Mouse (Mus musculus) adrenal gland, adult 10 weeks (tissue): ENCODE results near the gene Mastl. TPM values are rescaled to one million over a fixed set of nuclear protein-coding genes. Genes with fewer than 3 reads are reported as not detected.

Experiments
- polyA plus RNA-seq: library from polyadenylated mRNA; stranded (reverse); fragments of 350-450 nt; fragmentation: Illumina TruSeq; extraction: RNeasy Lipid Tissue Mini Kit (QIAGEN cat#74804); gene quantifications from one replicate; pipeline ENCODE4 v1.2.3, GENCODE M21; 2014; ENCODE audit warnings: low read depth, low replicate concordance

The Mastl gene
- polyA plus RNA-seq, result 5.5 TPM

GRCm38 (mm10) chr2:23155777-23156607 lies at the start of gene Mastl, which contains the start of gene Yme1l1:
Gene Mastl, minus strand, starts transcription at chr2:23156024.
Gene Yme1l1, plus strand, starts transcription at chr2:23156369.

GRCm38 (mm10) chr2:23067552-23068369 lies 88.1 kb downstream of the Mastl start, which contains the start of gene Acbd5:
Gene Acbd5, plus strand, starts transcription at chr2:23068167.

Other genes with a start within 250 kb of the Mastl start
- gene Abi1, start 115.8 kb downstream of the Mastl start, polyA plus RNA-seq, result 177 TPM
- gene Acbd5, start 87.9 kb downstream of the Mastl start, polyA plus RNA-seq, result 285 TPM
- 310 TPM for gene Yme1l1, start 345 bp upstream of the Mastl start, polyA plus RNA-seq
- gene 4931423N10Rik, start 51.5 kb upstream of the Mastl start, polyA plus RNA-seq, result not detected
- not detected for gene Nxph2, start 165.2 kb upstream of the Mastl start, polyA plus RNA-seq